Mouse (Mus musculus) heart, adult 2 months (tissue): Measurements from ENCODE around the gene Igf2r.
"Not testable (repeated sequence)": the region's sequence is repeated elsewhere in the genome, so short reads cannot be mapped to it uniquely, and the experiment has no call there.

Experiments used
- CTCF ChIP-seq: fragments of 200-600 bp; IDR thresholded peaks from 2 replicates; pipeline ENCODE4 v1.8.1; 2022; ENCODE audit warnings: antibody characterized with exemption, mild to moderate bottlenecking, moderate library complexity
- EP300 ChIP-seq: fragments of 200-500 bp; IDR thresholded peaks from 2 replicates; pipeline ENCODE4 v1.6.1; 2011; ENCODE audit warnings: low read depth, low read length, control low read depth; ENCODE audit not compliant: insufficient read depth
- POLR2A ChIP-seq: fragments of 200-500 bp; IDR thresholded peaks from 2 replicates; pipeline ENCODE4 v1.6.1; 2011; ENCODE audit warnings: mild to moderate bottlenecking, low read depth, low read length, control low read depth; ENCODE audit not compliant: insufficient read depth

DNA sequence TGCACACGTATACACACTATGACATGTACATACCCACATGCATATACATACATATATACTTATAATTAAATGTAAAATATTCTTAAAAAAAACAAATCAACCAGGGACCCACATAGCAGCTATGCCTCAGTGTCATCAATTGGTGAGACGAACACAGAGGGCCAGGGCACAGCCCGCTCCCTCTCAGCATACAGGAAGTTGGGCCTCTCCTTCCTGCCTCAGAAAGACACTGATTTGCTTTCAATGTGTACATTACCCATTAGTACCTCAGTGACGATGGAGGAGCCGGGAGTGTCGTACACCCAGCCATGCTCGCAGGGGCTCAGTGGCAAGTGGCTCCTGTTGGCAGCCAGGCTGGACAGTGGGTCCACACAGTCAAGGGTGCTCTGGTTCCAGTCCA, 94.5 kb downstream of the Igf2r start:
- not testable (repeated sequence) for TF ChIP-seq POLR2A, CTCF, EP300
